Mouse (Mus musculus): ENCODE measurements around the gene Smarca4. TPM values are rescaled to one million over a fixed set of nuclear protein-coding genes. Genes with fewer than 3 reads are reported as not detected.

Smarca4 gene
- polyA plus RNA-seq, 1 experiment from 2014 or later, result 47.2 TPM

DNA sequence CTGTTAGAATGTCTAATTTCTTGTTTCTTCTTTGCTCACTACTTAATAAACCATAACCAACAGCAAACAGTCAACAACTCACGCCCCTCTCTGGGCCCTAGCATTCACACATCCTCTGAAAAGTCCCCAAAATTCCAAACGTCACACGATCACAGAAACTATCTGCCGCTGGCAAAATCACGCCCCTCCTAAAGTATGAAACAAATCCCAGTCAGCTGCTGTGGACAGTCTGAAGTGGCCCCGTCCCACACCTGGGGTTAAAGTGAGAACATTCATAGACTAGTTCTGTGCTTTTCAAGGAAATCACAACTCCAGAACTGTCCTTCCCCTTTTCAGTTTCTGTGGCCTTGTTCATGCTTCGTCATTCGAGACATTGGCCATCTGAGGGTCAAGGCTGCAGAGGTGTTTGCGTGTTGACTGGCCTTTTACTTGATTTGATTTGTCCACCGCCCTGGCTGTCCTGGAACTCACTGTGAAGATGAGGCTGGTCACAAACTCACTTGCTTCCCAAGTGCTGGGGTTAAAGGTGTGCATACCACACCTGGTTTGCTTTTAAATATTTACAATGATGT lies 112.4 kb downstream of the Smarca4 start:
- no peaks in the 10 kb centered on the region for H3K9me3 ChIP-seq (replicated peaks)
- no peak overlapping the region for H3K4me2 ChIP-seq
- peaks cover 74% of the 10 kb centered on the region for H3K36me3 ChIP-seq
- no peaks in the 10 kb centered on the region for H3K27me3 ChIP-seq (replicated peaks)
- no peak overlapping the region for H3K4me3 ChIP-seq
- no peak overlapping the region; the same call in 1 of the 2 replicates for H3K27ac ChIP-seq
- ATAC-seq, result no peak
- H3K9ac ChIP-seq, result no peak overlapping the region
- 76% methylated on average over 10 of the region's 10 CpGs for WGBS (ENCODE audit: insufficient replicate concordance)
- H3K4me1 ChIP-seq, result peaks cover 57% of the 10 kb centered on the region

DNA sequence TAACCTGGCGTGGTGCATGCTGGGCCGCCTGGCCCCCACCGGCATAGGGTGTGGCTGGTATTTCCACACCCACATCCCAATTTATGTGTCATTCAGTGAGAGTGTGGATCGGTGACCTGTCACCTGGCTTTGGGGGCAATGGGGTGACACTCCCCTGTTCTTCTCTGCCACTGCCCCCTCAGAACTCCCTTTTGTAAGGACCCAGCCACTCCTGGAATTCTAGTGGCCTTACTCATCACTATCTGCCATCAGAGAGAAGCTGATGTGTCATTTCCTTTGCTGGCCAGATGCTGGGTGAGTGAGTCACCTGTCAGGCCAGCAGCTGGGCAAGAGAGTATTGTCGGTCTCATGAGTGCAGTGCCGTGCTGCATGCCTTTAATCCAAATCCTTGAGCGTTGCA lies 113.3 kb downstream of the Smarca4 start:
- Histone ChIP-seq H3K36me3 (peaks cover 83% of the 10 kb centered on the region), H3K27ac (no peak overlapping the region), H3K4me2 (no peak overlapping the region), H3K9ac (no peak overlapping the region), H3K9me3 (replicated peaks) (no peaks in the 10 kb centered on the region), H3K27me3 (replicated peaks) (no peaks in the 10 kb centered on the region), H3K4me3 (no peak overlapping the region), H3K4me1 (peaks cover 56% of the 10 kb centered on the region)
- WGBS (ENCODE audit: insufficient replicate concordance), result 68% methylated on average over 7 of the region's 7 CpGs
- ATAC-seq, result no peak

DNA sequence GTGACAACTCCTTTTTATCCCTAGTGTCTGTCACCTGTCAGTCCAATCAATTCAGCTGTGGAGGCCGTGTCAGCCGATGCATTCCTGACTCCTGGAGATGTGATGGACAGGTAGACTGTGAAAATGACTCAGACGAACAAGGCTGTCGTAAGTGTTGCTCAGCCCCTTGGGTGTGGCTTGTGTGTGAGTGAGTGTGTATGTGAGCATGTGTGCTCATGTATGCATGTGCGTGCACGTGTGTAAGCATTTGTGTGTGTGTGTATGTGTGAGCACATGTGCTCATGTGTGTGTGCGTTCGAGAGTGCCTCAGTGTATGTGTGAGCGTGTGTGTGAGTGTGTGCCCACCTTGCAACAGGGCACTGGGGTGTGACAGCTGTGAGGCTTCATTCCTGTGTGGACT lies 116.3 kb downstream of the Smarca4 start:
- WGBS (ENCODE audit: insufficient replicate concordance), result 86% methylated on average over 9 of the region's 9 CpGs
- H3K4me3 ChIP-seq, result no peak overlapping the region

GRCm38 (mm10) chr9:21733446-21733845 lies 117.5 kb downstream of the Smarca4 start:
- Histone ChIP-seq H3K9ac (no peak overlapping the region), H3K9me3 (replicated peaks) (no peaks in the 10 kb centered on the region), H3K27me3 (replicated peaks) (no peaks in the 10 kb centered on the region), H3K27ac (no peak overlapping the region), H3K36me3 (peaks cover 98% of the 10 kb centered on the region), H3K4me2 (no peak overlapping the region), H3K4me1 (peaks cover 15% of the 10 kb centered on the region), H3K4me3 (no peak overlapping the region)
- no peak for ATAC-seq
- WGBS (ENCODE audit: insufficient replicate concordance), result 93% methylated on average over 17 of the region's 17 CpGs

More for the DNA sequence above, 116.3 kb downstream of the Smarca4 start:
- peaks cover 98% of the 10 kb centered on the region for H3K36me3 ChIP-seq
- H3K9me3 ChIP-seq (replicated peaks), result no peaks in the 10 kb centered on the region
- H3K4me1 ChIP-seq, result peaks cover 27% of the 10 kb centered on the region
- no peaks in the 10 kb centered on the region for H3K27me3 ChIP-seq (replicated peaks)
- H3K27ac ChIP-seq, result no peak overlapping the region
- no peak overlapping the region for H3K4me2 ChIP-seq
- no peak for ATAC-seq
- no peak overlapping the region for H3K9ac ChIP-seq

- H3K36me3 ChIP-seq, result peaks cover 98% of the 10 kb centered on the region
- H3K4me3 ChIP-seq, result no peak overlapping the region
- no peaks in the 10 kb centered on the region for H3K27me3 ChIP-seq (replicated peaks)
- H3K4me1 ChIP-seq, result peaks cover 10% of the 10 kb centered on the region
- H3K9ac ChIP-seq, result no peak overlapping the region
- no peaks in the 10 kb centered on the region for H3K9me3 ChIP-seq (replicated peaks)
- H3K4me2 ChIP-seq, result no peak overlapping the region
- no peak overlapping the region for H3K27ac ChIP-seq
- 90% methylated on average over 7 of the region's 7 CpGs for WGBS (ENCODE audit: insufficient replicate concordance)
- ATAC-seq, result no peak
Measured at GRCm38 (mm10) chr9:21733989-21734388, 118.0 kb downstream of the Smarca4 start.

DNA sequence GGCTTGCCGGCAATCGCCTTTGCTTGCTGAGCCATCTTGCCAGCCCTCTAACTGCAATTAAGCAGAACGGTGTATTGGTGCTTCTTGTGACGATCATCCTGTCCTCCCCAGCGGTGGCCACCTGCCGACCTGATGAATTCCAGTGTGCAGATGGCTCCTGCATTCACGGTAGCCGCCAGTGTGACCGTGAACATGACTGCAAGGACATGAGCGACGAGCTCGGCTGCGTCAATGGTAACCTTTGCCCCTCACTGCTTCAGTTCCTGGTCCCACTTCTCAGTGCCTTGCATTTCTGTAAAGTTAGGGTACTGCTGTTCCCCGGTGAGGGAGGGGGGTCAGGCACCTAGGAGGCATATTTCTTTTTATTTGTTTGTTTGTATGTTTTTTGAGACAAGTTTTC lies 119.2 kb downstream of the Smarca4 start:
- no peak overlapping the region for H3K4me2 ChIP-seq
- peaks cover 98% of the 10 kb centered on the region for H3K36me3 ChIP-seq
- H3K9ac ChIP-seq, result no peak overlapping the region
- no peaks in the 10 kb centered on the region for H3K9me3 ChIP-seq (replicated peaks)
- no peak overlapping the region for H3K27ac ChIP-seq
- 90% methylated on average over 14 of the region's 14 CpGs for WGBS (ENCODE audit: insufficient replicate concordance)
- H3K27me3 ChIP-seq (replicated peaks), result no peaks in the 10 kb centered on the region
- H3K4me1 ChIP-seq, result peaks cover 2% of the 10 kb centered on the region
- H3K4me3 ChIP-seq, result no peak overlapping the region
- no peak for ATAC-seq

- ATAC-seq, result no peak
- H3K27me3 ChIP-seq (replicated peaks), result no peaks in the 10 kb centered on the region
- no peaks in the 10 kb centered on the region for H3K9me3 ChIP-seq (replicated peaks)
- 70% methylated on average over 3 of the region's 3 CpGs for WGBS (ENCODE audit: insufficient replicate concordance)
- H3K36me3 ChIP-seq, result peaks cover 97% of the 10 kb centered on the region
- no peak overlapping the region for H3K27ac ChIP-seq
- H3K4me3 ChIP-seq, result no peak overlapping the region
- peaks cover 13% of the 10 kb centered on the region for H3K4me1 ChIP-seq
- H3K9ac ChIP-seq, result no peak overlapping the region
- no peak overlapping the region for H3K4me2 ChIP-seq
Measured at GRCm38 (mm10) chr9:21736580-21736979, 120.6 kb downstream of the Smarca4 start.

GRCm38 (mm10) chr9:21737188-21737587 lies 121.2 kb downstream of the Smarca4 start:
- Histone ChIP-seq H3K9ac (no peak overlapping the region), H3K4me1 (peaks cover 20% of the 10 kb centered on the region), H3K27ac (no peak overlapping the region), H3K4me3 (no peak overlapping the region), H3K9me3 (replicated peaks) (no peaks in the 10 kb centered on the region), H3K27me3 (replicated peaks) (no peaks in the 10 kb centered on the region), H3K36me3 (peaks cover 97% of the 10 kb centered on the region), H3K4me2 (no peak overlapping the region)
- 87% methylated on average over 10 of the region's 10 CpGs for WGBS (ENCODE audit: insufficient replicate concordance)
- ATAC-seq, result no peak

- Histone ChIP-seq H3K36me3 (peaks cover 94% of the 10 kb centered on the region), H3K4me1 (peaks cover 21% of the 10 kb centered on the region), H3K9me3 (replicated peaks) (no peaks in the 10 kb centered on the region), H3K4me3 (no peak overlapping the region), H3K27ac (no peak overlapping the region), H3K27me3 (replicated peaks) (no peaks in the 10 kb centered on the region), H3K9ac (no peak overlapping the region), H3K4me2 (no peak overlapping the region)
- 85% methylated on average over 7 of the region's 7 CpGs for WGBS (ENCODE audit: insufficient replicate concordance)
- ATAC-seq, result no peak
Measured at GRCm38 (mm10) chr9:21738776-21739175, 122.8 kb downstream of the Smarca4 start.

- 79% methylated on average over 14 of the region's 14 CpGs for WGBS (ENCODE audit: insufficient replicate concordance)
- H3K4me1 ChIP-seq, result peaks cover 21% of the 10 kb centered on the region
- H3K9me3 ChIP-seq (replicated peaks), result no peaks in the 10 kb centered on the region
Measured at GRCm38 (mm10) chr9:21740427-21740826, 124.5 kb downstream of the Smarca4 start.

DNA sequence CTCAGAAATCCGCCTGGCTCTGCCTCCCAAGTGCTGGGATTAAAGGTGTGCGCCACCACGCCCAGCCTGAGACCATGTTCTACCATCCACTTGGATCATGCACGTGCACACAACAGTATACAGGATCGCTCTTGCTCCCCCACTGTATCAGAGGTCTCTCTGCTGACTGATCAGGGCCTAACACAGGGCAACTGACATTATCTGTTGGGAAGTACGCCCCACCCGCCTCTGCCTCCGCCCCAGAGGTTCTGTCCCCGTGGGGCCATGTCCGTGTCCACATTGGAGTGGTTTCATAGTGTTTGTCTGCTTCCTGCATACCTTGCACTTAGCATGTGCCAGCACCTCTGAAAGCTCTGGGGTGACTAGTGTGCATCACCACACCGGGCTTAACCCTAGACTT lies 125.5 kb downstream of the Smarca4 start:
- peaks cover 94% of the 10 kb centered on the region for H3K36me3 ChIP-seq
- no peaks in the 10 kb centered on the region for H3K27me3 ChIP-seq (replicated peaks)
- peak overlapping the region; percentile 33 for H3K4me2 ChIP-seq
- no peaks in the 10 kb centered on the region for H3K9me3 ChIP-seq (replicated peaks)
- ATAC-seq, result peak; percentile 80
- no peak overlapping the region for H3K9ac ChIP-seq
- peak overlapping the region; percentile 73 for H3K27ac ChIP-seq
- peaks cover 21% of the 10 kb centered on the region for H3K4me1 ChIP-seq
- no peak overlapping the region for H3K4me3 ChIP-seq
- whole genome bisulfite sequencing (ENCODE audit: insufficient replicate concordance), result 55% methylated on average over 11 of the region's 11 CpGs

More at GRCm38 (mm10) chr9:21740427-21740826, 124.5 kb downstream of the Smarca4 start:
- no peak overlapping the region for H3K27ac ChIP-seq
- no peaks in the 10 kb centered on the region for H3K27me3 ChIP-seq (replicated peaks)
- no peak overlapping the region for H3K4me3 ChIP-seq
- no peak overlapping the region for H3K9ac ChIP-seq
- ATAC-seq, result no peak
- H3K4me2 ChIP-seq, result no peak overlapping the region
- H3K36me3 ChIP-seq, result peaks cover 94% of the 10 kb centered on the region

DNA sequence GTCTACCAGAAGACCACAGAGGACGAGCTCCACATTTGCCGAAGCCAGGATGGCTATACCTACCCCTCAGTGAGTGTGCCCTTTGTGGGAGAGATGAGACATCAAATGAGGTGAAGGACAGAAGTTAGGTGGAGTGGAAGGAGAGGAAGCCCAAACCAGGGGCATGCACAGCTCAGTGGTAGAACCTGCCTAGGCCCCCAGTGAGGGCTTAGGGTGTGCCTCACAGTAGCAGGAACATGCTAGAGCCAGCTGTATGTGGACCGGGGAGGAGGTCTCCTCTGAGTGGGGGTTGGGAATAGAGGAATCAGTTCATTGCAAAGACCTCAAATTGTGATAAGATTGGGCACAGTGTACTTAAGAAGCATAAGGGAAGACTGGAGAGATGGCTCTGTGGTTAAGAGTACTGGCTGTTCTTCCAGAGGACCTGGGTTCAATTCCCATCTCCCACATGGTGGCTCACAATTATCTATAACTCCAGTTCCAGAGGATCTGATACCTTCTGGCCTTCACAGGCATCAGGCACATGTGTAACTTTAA lies 131.3 kb downstream of the Smarca4 start:
- Histone ChIP-seq H3K9me3 (replicated peaks) (no peaks in the 10 kb centered on the region), H3K27ac (peak overlapping the region; percentile 57), H3K36me3 (peaks cover 81% of the 10 kb centered on the region), H3K9ac (no peak overlapping the region), H3K4me3 (no peak overlapping the region), H3K27me3 (replicated peaks) (no peaks in the 10 kb centered on the region), H3K4me1 (peaks cover 6% of the 10 kb centered on the region), H3K4me2 (no peak overlapping the region)
- no peak for ATAC-seq
- 77% methylated on average over 3 of the region's 3 CpGs for WGBS (ENCODE audit: insufficient replicate concordance)

- peak overlapping the region; percentile 57 for H3K27ac ChIP-seq
- H3K27me3 ChIP-seq (replicated peaks), result no peaks in the 10 kb centered on the region
- H3K36me3 ChIP-seq, result peaks cover 74% of the 10 kb centered on the region
- no peak for ATAC-seq
- no peak overlapping the region for H3K4me3 ChIP-seq
- no peak overlapping the region for H3K4me2 ChIP-seq
- 63% methylated on average over 7 of the region's 7 CpGs for WGBS (ENCODE audit: insufficient replicate concordance)
- no peak overlapping the region for H3K9ac ChIP-seq
- peaks cover 13% of the 10 kb centered on the region for H3K4me1 ChIP-seq
- no peaks in the 10 kb centered on the region for H3K9me3 ChIP-seq (replicated peaks)
Measured at GRCm38 (mm10) chr9:21748033-21748432, 132.1 kb downstream of the Smarca4 start.
